Mouse (Mus musculus): ENCODE measurements around the gene Eif4a1. TPM values are rescaled to one million over a fixed set of nuclear protein-coding genes. Genes with fewer than 3 reads are reported as not detected.
"Not testable (repeated sequence)": the region's sequence is repeated elsewhere in the genome, so short reads cannot be mapped to it uniquely, and the experiment has no call there.

Gene Eif4a1
- total RNA-seq, 2 experiments from 2014 or later = 201 to 206 TPM

- DNase-seq (ENCODE audit: low spot score); intact Hi-C loops (cut with DNase I): not testable (repeated sequence)
Measured at GRCm38 (mm10) chr11:69703381-69703780, 31.2 kb upstream of the Eif4a1 start.

GRCm38 (mm10) chr11:69702886-69703285 is 30.7 kb upstream of the Eif4a1 start:
- DNase-seq (ENCODE audit: low spot score); intact Hi-C loops (cut with DNase I): not testable (repeated sequence)

DNA sequence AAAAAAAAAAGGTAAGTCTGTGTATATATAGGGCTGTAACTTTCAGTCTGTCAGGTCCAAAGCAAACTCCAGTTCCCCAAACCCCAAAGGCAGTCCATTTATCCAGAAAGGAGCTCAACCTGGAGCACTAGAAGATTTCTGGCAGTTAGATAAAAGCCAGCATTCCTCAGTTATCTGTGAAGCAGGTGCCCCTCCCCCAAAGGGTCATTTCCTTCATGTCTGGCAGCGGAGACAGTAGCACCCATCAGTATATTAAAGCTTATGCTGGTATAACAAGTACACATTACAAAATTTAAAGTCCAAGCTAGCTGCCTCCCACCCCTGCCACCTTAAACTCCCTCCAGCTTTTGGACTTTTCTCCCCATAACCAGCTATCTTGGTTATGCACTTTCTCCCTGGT is 27.4 kb upstream of the Eif4a1 start:
- intact Hi-C loops (cut with DNase I) = loop anchor here (5.0 kb wide), 1 partner anchor 98 kb away; the partner anchor contains the start of gene Chrnb1
- no peak for DNase-seq (ENCODE audit: low spot score)

- intact Hi-C loops (cut with DNase I) = loop anchor here (5.0 kb wide), 1 partner anchor 99 kb away; the partner anchor contains the start of gene Chrnb1
- no peak for DNase-seq (ENCODE audit: low spot score)
Measured at GRCm38 (mm10) chr11:69698574-69698973, 26.4 kb upstream of the Eif4a1 start.

- DNase-seq (ENCODE audit: low spot score) = no peak
- intact Hi-C loops (cut with DNase I) = loop anchor here (5.0 kb wide), 1 partner anchor 100 kb away; the partner anchor contains the start of gene Chrnb1
Measured at GRCm38 (mm10) chr11:69697396-69697795, 25.2 kb upstream of the Eif4a1 start.

DNA sequence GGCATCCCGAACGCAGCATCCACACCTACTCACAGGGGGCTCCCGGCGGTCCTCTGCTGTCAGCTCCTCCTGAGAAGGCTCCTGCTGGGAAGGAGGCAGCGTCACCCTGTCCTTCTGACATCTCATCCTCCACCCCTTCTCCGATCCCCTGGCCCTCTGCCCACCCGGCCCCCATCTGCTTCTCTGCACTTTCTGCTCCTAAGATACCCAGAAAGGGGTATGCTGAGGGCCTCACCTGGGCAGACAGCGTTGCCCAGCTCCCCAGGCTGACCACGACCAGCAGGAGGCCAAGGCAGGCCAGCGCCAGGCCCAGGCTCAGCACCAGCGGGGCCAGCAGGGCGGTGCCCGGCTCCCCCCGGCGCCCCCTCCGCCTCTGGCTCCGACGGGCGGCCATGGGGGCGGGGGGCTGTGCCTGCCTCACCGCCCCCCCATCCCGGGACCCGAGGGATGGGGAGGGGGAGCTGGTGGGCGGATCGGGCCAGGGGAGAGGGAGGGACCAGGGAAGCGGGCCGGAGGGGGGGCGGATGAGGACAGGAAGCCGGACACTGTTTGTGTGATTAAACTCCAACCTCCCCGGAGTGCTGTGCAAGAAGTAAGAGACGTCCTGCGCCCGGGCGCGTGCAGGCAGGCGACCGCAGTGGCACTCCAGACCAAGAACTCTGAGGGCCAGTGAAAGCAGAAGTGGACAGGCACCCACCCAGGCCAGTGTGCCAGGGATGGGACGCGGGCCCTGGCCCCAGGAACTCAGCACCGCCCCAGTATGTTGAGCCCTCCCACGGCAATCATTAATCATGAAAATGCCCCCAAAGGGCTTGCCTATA is 23.3 kb upstream of the Eif4a1 start, which contains the start of the genes Tnfsf12 and Tnfsfm13:
TSS of gene Tnfsf12 (minus strand) at position 489 of the 821 bp plus-strand sequence.
TSS of gene Tnfsfm13 (minus strand) at position 738 of the 821 bp plus-strand sequence.
- intact Hi-C loops (cut with DNase I) = loop anchor here (5.0 kb wide), 1 partner anchor 102 kb away; the partner anchor contains the start of gene Chrnb1
- peak; percentile 85 for DNase-seq (ENCODE audit: low spot score)

DNA sequence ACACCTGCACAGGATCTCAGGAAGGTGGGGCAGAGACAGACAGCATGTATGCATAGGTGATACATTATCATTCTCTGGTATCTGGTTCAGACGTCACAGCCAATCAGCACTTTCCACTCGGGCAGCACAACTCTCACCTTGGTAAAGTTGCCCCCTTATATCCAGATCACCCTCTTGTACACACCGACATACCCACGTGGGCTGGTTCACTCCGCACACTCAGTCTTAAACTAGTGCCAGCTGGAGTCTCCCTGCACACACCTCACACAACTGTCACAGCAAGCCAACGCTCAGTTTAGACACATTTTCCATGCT is 22.8 kb upstream of the Eif4a1 start:
- DNase-seq (ENCODE audit: low spot score) = no peak
- intact Hi-C loops (cut with DNase I) = loop anchor here (5.0 kb wide), 1 partner anchor 102 kb away; the partner anchor contains the start of gene Chrnb1

DNA sequence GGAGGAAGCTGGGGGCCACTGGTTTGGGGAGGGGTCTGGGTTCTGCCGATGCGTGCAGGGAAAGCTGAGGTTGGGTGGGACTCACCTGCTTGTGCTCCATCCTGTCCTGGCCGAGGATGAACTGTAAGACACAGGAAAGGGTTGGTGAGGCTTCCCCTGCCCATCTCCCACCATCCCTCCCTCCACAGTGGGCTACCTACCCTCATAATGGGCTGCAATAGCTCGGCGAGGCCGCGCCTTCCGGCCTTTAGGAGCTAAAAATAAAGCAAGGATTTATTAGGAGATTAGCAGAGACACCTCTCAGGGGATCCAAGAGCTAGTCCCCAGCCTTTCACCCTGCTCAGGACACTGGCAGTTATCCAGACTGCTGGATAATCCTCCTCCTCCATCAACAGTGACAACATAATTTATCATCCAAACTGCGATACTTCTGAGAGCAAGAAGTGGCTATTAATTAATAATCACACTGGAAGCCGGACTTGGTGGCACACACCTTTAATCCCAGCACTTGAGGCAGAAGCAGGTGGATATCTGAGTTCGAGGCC is 21.3 kb upstream of the Eif4a1 start:
- no peak for DNase-seq (ENCODE audit: low spot score)

DNA sequence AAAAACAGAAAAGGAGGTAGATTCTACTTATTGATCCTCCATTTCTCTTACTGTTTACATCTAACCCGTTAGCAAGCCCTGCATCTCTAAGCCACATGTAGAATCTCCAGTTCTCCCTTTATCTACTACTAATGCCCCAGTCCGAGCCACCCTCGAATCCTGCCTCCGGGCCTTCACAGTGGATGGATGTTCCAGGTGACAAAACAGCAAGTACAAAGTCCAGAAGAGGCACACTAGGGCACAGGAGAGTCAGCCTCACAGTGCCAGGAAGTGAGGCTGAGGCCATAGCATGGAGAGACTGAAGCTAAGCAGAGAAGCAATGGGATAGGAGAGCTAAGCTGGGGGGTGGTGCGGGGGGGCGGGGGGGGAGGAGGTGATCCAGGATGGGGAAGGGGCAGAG is 20.6 kb upstream of the Eif4a1 start:
- DNase-seq (ENCODE audit: low spot score) = no peak
- intact Hi-C loops (cut with DNase I) = no loop called here

More for the DNA sequence above, 21.3 kb upstream of the Eif4a1 start:
- intact Hi-C loops (cut with DNase I) = no loop called here

- DNase-seq (ENCODE audit: low spot score) = no peak
- intact Hi-C loops (cut with DNase I) = no loop called here
Measured at GRCm38 (mm10) chr11:69692196-69692811, 20.1 kb upstream of the Eif4a1 start.

GRCm38 (mm10) chr11:69689891-69690290 is 17.7 kb upstream of the Eif4a1 start:
- intact Hi-C loops (cut with DNase I) = loop anchor here (10.0 kb wide), 1 partner anchor 185 kb away; the partner anchor contains the start of gene Tmem95
- DNase-seq (ENCODE audit: low spot score) = no peak

GRCm38 (mm10) chr11:69687061-69687460 is 14.8 kb upstream of the Eif4a1 start:
- intact Hi-C loops (cut with DNase I) = loop anchor here (10.0 kb wide), 1 partner anchor 188 kb away; the partner anchor contains the start of gene Tmem95
- DNase-seq (ENCODE audit: low spot score) = no peak

- peak; percentile 81 for DNase-seq (ENCODE audit: low spot score)
- intact Hi-C loops (cut with DNase I) = loop anchor here (10.0 kb wide), 1 partner anchor 188 kb away; the partner anchor contains the start of gene Tmem95
Measured at GRCm38 (mm10) chr11:69686377-69686776, 14.2 kb upstream of the Eif4a1 start.

GRCm38 (mm10) chr11:69685526-69686148 is 13.4 kb upstream of the Eif4a1 start, which contains the start of gene Tnfsf13:
Tnfsf13 (minus strand) TSS chr11:69685784.
- DNase-seq (ENCODE audit: low spot score) = peak; percentile 87
- intact Hi-C loops (cut with DNase I) = loop anchor here (10.0 kb wide), 1 partner anchor 189 kb away; the partner anchor contains the start of gene Tmem95

DNA sequence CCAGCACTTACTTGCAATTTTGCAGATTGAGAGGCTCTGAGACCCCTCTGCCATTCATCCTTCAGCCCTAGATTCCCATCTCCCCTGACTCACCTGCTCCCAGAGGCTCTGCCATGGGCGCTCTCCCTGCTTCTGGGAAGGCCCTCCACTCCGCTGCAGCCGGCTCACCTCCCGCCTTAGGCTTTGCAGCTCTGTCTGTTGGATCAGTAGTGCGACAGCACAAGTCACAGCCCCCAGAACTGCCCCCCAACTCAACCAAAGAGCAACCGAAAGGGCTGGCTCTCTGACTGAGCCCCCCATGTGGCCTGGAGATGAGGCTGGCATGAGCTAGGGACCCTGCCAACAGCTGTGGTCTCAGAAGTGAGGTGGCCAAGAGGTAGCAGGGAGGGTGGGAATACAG is 12.7 kb upstream of the Eif4a1 start:
- no peak for DNase-seq (ENCODE audit: low spot score)
- intact Hi-C loops (cut with DNase I) = loop anchor here (5.0 to 10.0 kb wide), 2 partner anchors 190 to 232 kb away; partner anchors contain the start of gene Tmem95

- intact Hi-C loops (cut with DNase I) = loop anchor here (5.0 to 10.0 kb wide), 2 partner anchors 191 to 233 kb away; partner anchors contain the start of gene Tmem95
- no peak for DNase-seq (ENCODE audit: low spot score)
Measured at GRCm38 (mm10) chr11:69684128-69684745, 12.0 kb upstream of the Eif4a1 start.

DNA sequence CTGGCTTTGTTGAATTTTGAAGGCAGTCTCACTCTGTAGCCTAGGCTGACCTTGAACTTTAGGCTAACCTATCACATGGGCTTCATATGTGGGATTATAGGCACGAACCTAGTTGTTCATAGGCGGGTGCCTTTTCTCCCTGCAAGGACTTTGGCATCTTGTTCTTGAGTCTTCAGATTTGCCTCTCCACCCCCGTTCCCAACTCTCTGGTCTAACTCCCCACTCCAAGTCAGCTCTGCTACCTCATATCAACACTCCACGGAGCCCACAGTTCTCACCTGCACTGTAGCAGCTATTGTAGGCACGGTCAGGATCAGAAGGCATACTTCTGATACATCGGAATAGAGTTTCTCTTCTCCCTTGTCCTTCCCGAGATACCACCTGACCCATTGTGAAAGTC is 11.4 kb upstream of the Eif4a1 start:
- no peak for DNase-seq (ENCODE audit: low spot score)
- intact Hi-C loops (cut with DNase I) = loop anchor here (2.0 to 10.0 kb wide), 3 partner anchors 33 to 234 kb away; partner anchors contain the start of gene Tmem95

- intact Hi-C loops (cut with DNase I) = loop anchor here (1.0 to 10.0 kb wide), 4 partner anchors 34 to 234 kb away; partner anchors contain the start of gene Tmem95
- peak; percentile 61 for DNase-seq (ENCODE audit: low spot score)
Measured at GRCm38 (mm10) chr11:69682840-69683533, 10.8 kb upstream of the Eif4a1 start.

All from heart, postnatal 25 days (tissue).